Mouse (Mus musculus): ENCODE data around the gene Eif4enif1.
"Not testable (repeated sequence)": the region's sequence is repeated elsewhere in the genome, so short reads cannot be mapped to it uniquely, and the experiment has no call there.

Gene Eif4enif1

GRCm38 (mm10) chr11:3181250-3181649 lies 20.9 kb upstream of the Eif4enif1 start:
- not testable (repeated sequence) for DNase-seq (ENCODE audit: low read depth, low spot score)

DNA sequence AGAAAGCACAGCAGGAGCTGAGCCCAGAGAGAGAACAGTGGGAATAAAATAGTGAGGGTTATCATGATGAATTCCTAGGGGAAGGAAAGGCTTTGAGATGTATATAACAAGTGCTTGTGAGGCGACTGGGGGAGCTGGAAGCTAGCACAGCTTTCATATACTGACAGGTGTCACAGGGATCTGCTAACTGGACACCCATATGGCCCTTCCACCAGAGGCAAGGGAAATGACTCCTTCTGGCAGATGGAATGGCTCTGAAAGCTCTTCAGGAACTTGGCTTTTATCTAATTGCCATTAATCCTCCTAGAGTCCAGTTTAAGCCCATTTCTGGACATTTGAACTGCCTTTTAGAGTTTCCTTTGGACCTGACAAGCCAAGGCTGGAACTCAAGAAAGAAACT lies 20.2 kb upstream of the Eif4enif1 start:
- DNase-seq (ENCODE audit: low read depth, low spot score), result not testable (repeated sequence)

GRCm38 (mm10) chr11:3182707-3183106 lies 19.5 kb upstream of the Eif4enif1 start:
- not testable (repeated sequence) for DNase-seq (ENCODE audit: low read depth, low spot score)

DNA sequence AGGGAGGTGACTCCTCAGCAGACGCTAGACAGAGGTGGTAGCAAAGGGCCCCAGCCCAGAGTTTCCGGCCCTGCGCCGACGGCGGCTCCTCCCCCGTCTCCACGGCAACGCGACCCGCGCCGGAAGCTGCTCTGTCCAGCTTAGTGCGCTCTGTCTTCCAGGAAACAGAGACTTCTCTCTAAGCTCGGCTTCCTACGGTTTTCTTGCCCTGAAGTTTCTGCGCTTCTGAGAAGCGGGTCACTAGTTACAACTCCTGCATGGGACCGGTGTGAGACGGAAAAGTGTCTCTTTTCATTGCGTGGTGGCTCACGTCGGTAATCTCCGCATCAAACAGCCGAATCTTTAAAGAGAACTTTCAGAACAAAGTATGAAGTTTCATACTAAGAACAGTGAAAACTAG lies 8.8 kb upstream of the Eif4enif1 start, which contains the start of gene Sfi1:
Gene Sfi1 (minus strand): TSS at position 101 of the 400 bp plus-strand sequence.
- DNase-seq (ENCODE audit: low read depth, low spot score), result no peak

- peak; percentile 11 for DNase-seq (ENCODE audit: low read depth, low spot score)
Observed at GRCm38 (mm10) chr11:3200636-3201035, 1.6 kb upstream of the Eif4enif1 start.

GRCm38 (mm10) chr11:3201326-3202230 lies 614 bp upstream of the Eif4enif1 start:
- no peak for DNase-seq (ENCODE audit: low read depth, low spot score)

- peak; percentile 74 for DNase-seq (ENCODE audit: low read depth, low spot score)
Observed at GRCm38 (mm10) chr11:3202781-3203441, 719 bp downstream of the Eif4enif1 start.

GRCm38 (mm10) chr11:3203771-3204170 lies 1.6 kb downstream of the Eif4enif1 start:
- no peak for DNase-seq (ENCODE audit: low read depth, low spot score)

DNA sequence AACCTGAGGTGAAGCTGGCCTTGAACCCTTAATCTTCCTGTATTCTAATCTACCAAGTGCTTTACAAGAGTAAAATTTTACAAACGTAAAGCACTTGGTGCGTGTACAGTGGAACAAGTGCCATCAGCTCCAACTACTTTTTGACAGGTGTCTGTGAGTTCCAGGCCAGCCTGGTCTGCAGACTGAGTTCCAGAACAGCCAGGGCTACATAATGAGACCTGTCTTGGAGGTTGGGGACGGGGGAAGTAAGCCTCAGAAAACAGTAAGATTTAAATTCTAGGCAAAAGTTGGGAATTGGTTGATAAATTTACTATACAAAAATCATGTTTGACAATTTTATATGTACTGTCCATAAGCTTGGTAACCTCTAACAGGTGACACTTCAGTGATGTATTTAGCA lies 3.0 kb downstream of the Eif4enif1 start:
- DNase-seq (ENCODE audit: low read depth, low spot score), result no peak

- DNase-seq (ENCODE audit: low read depth, low spot score), result no peak
Observed at GRCm38 (mm10) chr11:3206783-3207182, 4.6 kb downstream of the Eif4enif1 start.

- no peak for DNase-seq (ENCODE audit: low read depth, low spot score)
Observed at GRCm38 (mm10) chr11:3212526-3212925, 10.3 kb downstream of the Eif4enif1 start.

- no peak for DNase-seq (ENCODE audit: low read depth, low spot score)
Observed at GRCm38 (mm10) chr11:3223105-3223504, 20.9 kb downstream of the Eif4enif1 start.

GRCm38 (mm10) chr11:3227113-3227512 lies 24.9 kb downstream of the Eif4enif1 start:
- DNase-seq (ENCODE audit: low read depth, low spot score), result no peak

DNA sequence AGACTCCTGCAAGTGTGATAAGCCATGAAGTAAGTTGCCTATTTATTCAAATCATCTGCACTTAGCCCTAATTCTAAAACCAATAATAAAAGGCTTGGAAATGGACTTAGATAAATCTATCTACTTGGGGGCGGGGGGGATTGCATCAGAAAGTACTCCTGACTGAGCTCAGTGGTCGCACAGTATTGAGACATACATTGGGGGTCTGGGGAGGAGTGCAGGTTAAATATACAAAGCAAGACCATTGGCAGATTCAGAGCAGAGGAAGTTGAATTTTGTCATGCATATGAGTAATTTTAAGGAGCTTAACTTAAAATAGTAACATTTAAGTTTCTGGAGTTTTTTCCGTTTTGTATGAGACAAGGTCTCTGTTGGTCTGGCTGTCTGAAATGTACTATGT lies 30.1 kb downstream of the Eif4enif1 start:
- no peak for DNase-seq (ENCODE audit: low read depth, low spot score)

- no peak for DNase-seq (ENCODE audit: low read depth, low spot score)
Observed at GRCm38 (mm10) chr11:3233704-3234103, 31.5 kb downstream of the Eif4enif1 start.

GRCm38 (mm10) chr11:3235277-3235676 lies 33.1 kb downstream of the Eif4enif1 start:
- no peak for DNase-seq (ENCODE audit: low read depth, low spot score)

GRCm38 (mm10) chr11:3242395-3242794 lies 40.2 kb downstream of the Eif4enif1 start:
- no peak for DNase-seq (ENCODE audit: low read depth, low spot score)

- no peak for DNase-seq (ENCODE audit: low read depth, low spot score)
Observed at GRCm38 (mm10) chr11:3243771-3244170, 41.6 kb downstream of the Eif4enif1 start.

DNA sequence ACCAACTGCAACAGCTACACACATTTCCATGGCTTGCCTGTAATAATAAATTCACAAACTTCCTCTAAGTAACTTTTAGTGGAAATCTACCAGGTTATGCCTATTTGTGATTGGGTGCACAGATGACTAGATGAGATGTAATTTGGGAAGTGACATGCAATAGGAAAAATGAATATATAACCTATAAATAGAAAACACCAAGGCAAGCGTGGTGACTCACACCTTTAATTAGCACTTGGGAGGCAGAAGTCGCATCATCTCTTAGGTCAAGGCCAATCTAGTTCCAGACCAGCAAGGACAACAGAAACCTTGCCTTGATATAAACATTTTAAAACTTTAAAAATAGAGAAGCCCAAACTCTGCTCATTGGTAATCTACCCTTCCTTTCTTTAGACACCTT lies 45.2 kb downstream of the Eif4enif1 start:
- DNase-seq (ENCODE audit: low read depth, low spot score), result no peak

DNA sequence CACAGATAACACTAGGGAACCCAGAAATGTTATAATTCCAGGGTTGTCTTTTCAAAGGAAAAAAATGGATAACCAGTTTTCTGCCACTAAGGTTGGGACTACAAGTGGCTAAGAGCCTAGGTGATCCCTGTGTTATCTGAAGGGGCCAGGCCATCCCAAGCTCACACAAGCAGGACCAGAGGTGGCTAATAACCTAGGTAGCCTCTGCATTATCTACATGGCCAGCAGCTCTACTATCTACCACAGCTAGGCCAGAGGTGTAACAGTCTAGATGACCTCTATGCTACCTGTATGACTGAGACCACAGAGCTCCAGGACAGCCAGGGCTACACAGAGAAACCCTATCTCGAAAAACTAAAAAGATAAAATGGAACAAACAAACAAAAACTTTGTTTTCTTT lies 57.3 kb downstream of the Eif4enif1 start:
- no peak for DNase-seq (ENCODE audit: low read depth, low spot score)

- peak; percentile 64 for DNase-seq (ENCODE audit: low read depth, low spot score)
Observed at GRCm38 (mm10) chr11:3265291-3266078, 63.3 kb downstream of the Eif4enif1 start.

All from ZHBTc4 (cell line).